Mouse (Mus musculus): ENCODE data around the gene Olfr113. TPM values are rescaled to one million over a fixed set of nuclear protein-coding genes. Genes with fewer than 3 reads are reported as not detected.

The Olfr113 gene
- polyA plus RNA-seq, 1 experiment: not detected

Other genes with a start within 250 kb of the Olfr113 start
- not detected for gene Olfr103, start 238.0 kb downstream of the Olfr113 start, polyA plus RNA-seq (2012; fragmentation: generic; extraction: Trizol)
- gene Olfr104-ps, start 218.1 kb downstream of the Olfr113 start, polyA plus RNA-seq (2012; fragmentation: generic; extraction: Trizol): not detected
- not detected for gene Olfr105-ps, start 198.6 kb downstream of the Olfr113 start, polyA plus RNA-seq (2012; fragmentation: generic; extraction: Trizol)
- gene Olfr106-ps, start 187.3 kb downstream of the Olfr113 start, polyA plus RNA-seq (2012; fragmentation: generic; extraction: Trizol): not detected
- not detected for gene Olfr107, start 178.4 kb downstream of the Olfr113 start, polyA plus RNA-seq (2012; fragmentation: generic; extraction: Trizol)
- not detected for gene Olfr108, start 132.2 kb downstream of the Olfr113 start, polyA plus RNA-seq (2012; fragmentation: generic; extraction: Trizol)
- gene Olfr109, start 118.7 kb downstream of the Olfr113 start, polyA plus RNA-seq (2012; fragmentation: generic; extraction: Trizol): not detected
- not detected for gene H2-M2, start 94.1 kb downstream of the Olfr113 start, polyA plus RNA-seq (2012; fragmentation: generic; extraction: Trizol)
- not detected for gene Olfr110, start 85.2 kb downstream of the Olfr113 start, polyA plus RNA-seq (2012; fragmentation: generic; extraction: Trizol)
- not detected for gene Olfr111, start 69.6 kb downstream of the Olfr113 start, polyA plus RNA-seq (2012; fragmentation: generic; extraction: Trizol)
- gene Olfr112, start 8.2 kb downstream of the Olfr113 start, polyA plus RNA-seq (2012; fragmentation: generic; extraction: Trizol): not detected
- gene Olfr114, start 15.1 kb upstream of the Olfr113 start, polyA plus RNA-seq (2012; fragmentation: generic; extraction: Trizol): not detected
- gene Olfr115, start 49.4 kb upstream of the Olfr113 start, polyA plus RNA-seq (2012; fragmentation: generic; extraction: Trizol): not detected
- gene Olfr116, start 49.5 kb upstream of the Olfr113 start, polyA plus RNA-seq (2012; fragmentation: generic; extraction: Trizol): not detected
- not detected for gene Olfr117, start 86.1 kb upstream of the Olfr113 start, polyA plus RNA-seq (2012; fragmentation: generic; extraction: Trizol)
- gene Olfr118, start 89.3 kb upstream of the Olfr113 start, polyA plus RNA-seq (2012; fragmentation: generic; extraction: Trizol): not detected
- gene Olfr119, start 118.9 kb upstream of the Olfr113 start, polyA plus RNA-seq (2012; fragmentation: generic; extraction: Trizol): not detected
- not detected for gene Olfr120, start 144.1 kb upstream of the Olfr113 start, polyA plus RNA-seq (2012; fragmentation: generic; extraction: Trizol)
- not detected for gene Olfr121, start 171.2 kb upstream of the Olfr113 start, polyA plus RNA-seq (2012; fragmentation: generic; extraction: Trizol)
- gene Olfr122, start 190.9 kb upstream of the Olfr113 start, polyA plus RNA-seq (2012; fragmentation: generic; extraction: Trizol): not detected
- gene Olfr123, start 215.9 kb upstream of the Olfr113 start, polyA plus RNA-seq (2012; fragmentation: generic; extraction: Trizol): not detected
- gene Olfr124, start 222.2 kb upstream of the Olfr113 start, polyA plus RNA-seq (2012; fragmentation: generic; extraction: Trizol): not detected

All from myocyte (in vitro differentiated cells).